Mouse (Mus musculus): ENCODE measurements around the gene Ggt6. TPM values are rescaled to one million over a fixed set of nuclear protein-coding genes. Genes with fewer than 3 reads are reported as not detected.

Ggt6 gene
- polyA plus RNA-seq, 1 experiment from 2014 or later, result 0.32 TPM

GRCm38 (mm10) chr11:72453105-72453953 lies 18.0 kb downstream of the Ggt6 start:
- no peak overlapping the region for H3K4me3 ChIP-seq
- no peak overlapping the region for H3K9ac ChIP-seq
- no peak overlapping the region for H3K4me2 ChIP-seq (replicated peaks)
- H3K27me3 ChIP-seq, result no peaks in the 10 kb centered on the region
- H3K9me3 ChIP-seq (replicated peaks), result no peaks in the 10 kb centered on the region
- no peak for ATAC-seq (ENCODE audit: low FRiP score)
- peaks cover 67% of the 10 kb centered on the region for H3K36me3 ChIP-seq
- peaks cover 16% of the 10 kb centered on the region for H3K4me1 ChIP-seq
- 63% methylated on average over 15 of the region's 15 CpGs for WGBS
- H3K27ac ChIP-seq, result no peak overlapping the region

- no peaks in the 10 kb centered on the region for H3K27me3 ChIP-seq
- H3K4me2 ChIP-seq (replicated peaks), result no peak overlapping the region
- H3K36me3 ChIP-seq, result peaks cover 53% of the 10 kb centered on the region
- 36% methylated on average over 5 of the region's 5 CpGs for WGBS
- peak overlapping the region; percentile 55 for H3K27ac ChIP-seq
- H3K9me3 ChIP-seq (replicated peaks), result no peaks in the 10 kb centered on the region
- no peak overlapping the region for H3K4me3 ChIP-seq
- peaks cover 16% of the 10 kb centered on the region for H3K4me1 ChIP-seq
- H3K9ac ChIP-seq, result peak overlapping the region; percentile 24
- ATAC-seq (ENCODE audit: low FRiP score), result peak; percentile 51
Observed at GRCm38 (mm10) chr11:72455694-72456093, 20.4 kb downstream of the Ggt6 start.

- H3K4me2 ChIP-seq (replicated peaks), result no peak overlapping the region
- H3K4me1 ChIP-seq, result peaks cover 26% of the 10 kb centered on the region
- H3K4me3 ChIP-seq, result no peak overlapping the region
- ATAC-seq (ENCODE audit: low FRiP score), result no peak
- H3K27ac ChIP-seq, result no peak overlapping the region
- no peaks in the 10 kb centered on the region for H3K27me3 ChIP-seq
- peaks cover 47% of the 10 kb centered on the region for H3K36me3 ChIP-seq
- no peaks in the 10 kb centered on the region for H3K9me3 ChIP-seq (replicated peaks)
- H3K9ac ChIP-seq, result peak overlapping the region; percentile 13; the same call in 1 of the 2 replicates
- 69% methylated on average over 12 of the region's 12 CpGs for WGBS
Observed at GRCm38 (mm10) chr11:72457995-72458496, 22.7 kb downstream of the Ggt6 start.

GRCm38 (mm10) chr11:72458502-72458901 lies 23.2 kb downstream of the Ggt6 start:
- H3K4me1 ChIP-seq, result peaks cover 26% of the 10 kb centered on the region
- H3K36me3 ChIP-seq, result peaks cover 51% of the 10 kb centered on the region
- no peak for ATAC-seq (ENCODE audit: low FRiP score)
- peak overlapping the region; percentile 13; the same call in 1 of the 2 replicates for H3K9ac ChIP-seq
- no peaks in the 10 kb centered on the region for H3K9me3 ChIP-seq (replicated peaks)
- no peak overlapping the region for H3K27ac ChIP-seq
- no peaks in the 10 kb centered on the region for H3K27me3 ChIP-seq
- no peak overlapping the region for H3K4me3 ChIP-seq
- WGBS, result 85% methylated on average over 3 of the region's 3 CpGs
- no peak overlapping the region for H3K4me2 ChIP-seq (replicated peaks)

GRCm38 (mm10) chr11:72461500-72461981 lies 26.2 kb downstream of the Ggt6 start:
- H3K9me3 ChIP-seq (replicated peaks), result no peaks in the 10 kb centered on the region
- no peak overlapping the region for H3K9ac ChIP-seq
- WGBS, result 42% methylated on average over 5 of the region's 5 CpGs
- H3K4me1 ChIP-seq, result peaks cover 28% of the 10 kb centered on the region
- H3K27ac ChIP-seq, result no peak overlapping the region
- H3K36me3 ChIP-seq, result peaks cover 41% of the 10 kb centered on the region
- no peak overlapping the region for H3K4me3 ChIP-seq
- no peak overlapping the region for H3K4me2 ChIP-seq (replicated peaks)
- no peak for ATAC-seq (ENCODE audit: low FRiP score)
- no peaks in the 10 kb centered on the region for H3K27me3 ChIP-seq

- Histone ChIP-seq H3K4me3 (no peak overlapping the region), H3K27me3 (no peaks in the 10 kb centered on the region), H3K9ac (no peak overlapping the region), H3K9me3 (replicated peaks) (no peaks in the 10 kb centered on the region), H3K4me1 (peaks cover 51% of the 10 kb centered on the region), H3K4me2 (replicated peaks) (no peak overlapping the region), H3K36me3 (peaks cover 22% of the 10 kb centered on the region), H3K27ac (0 out of 2 replicates have a peak overlapping the region, but pooled peaks have one; percentile 48)
- ATAC-seq (ENCODE audit: low FRiP score), result no peak
- WGBS, result 50% methylated on average over 3 of the region's 3 CpGs
Observed at GRCm38 (mm10) chr11:72464821-72465220, 29.5 kb downstream of the Ggt6 start.

- Histone ChIP-seq H3K4me2 (replicated peaks) (no peak overlapping the region), H3K4me3 (no peak overlapping the region), H3K4me1 (peaks cover 51% of the 10 kb centered on the region), H3K27ac (no peak overlapping the region), H3K27me3 (no peaks in the 10 kb centered on the region), H3K9ac (no peak overlapping the region), H3K36me3 (peaks cover 18% of the 10 kb centered on the region), H3K9me3 (replicated peaks) (no peaks in the 10 kb centered on the region)
- ATAC-seq (ENCODE audit: low FRiP score), result 0 out of 2 replicates have a peak, but pooled peaks have one; percentile 15
- 64% methylated on average over 11 of the region's 11 CpGs for WGBS
Observed at GRCm38 (mm10) chr11:72465978-72466693, 30.8 kb downstream of the Ggt6 start.

GRCm38 (mm10) chr11:72466694-72467507 lies 31.6 kb downstream of the Ggt6 start:
- Histone ChIP-seq H3K9ac (no peak overlapping the region), H3K4me1 (peaks cover 46% of the 10 kb centered on the region), H3K36me3 (peaks cover 13% of the 10 kb centered on the region), H3K4me3 (no peak overlapping the region), H3K9me3 (replicated peaks) (no peaks in the 10 kb centered on the region), H3K27ac (peak overlapping the region; percentile 23), H3K27me3 (no peaks in the 10 kb centered on the region), H3K4me2 (replicated peaks) (no peak overlapping the region)
- no peak for ATAC-seq (ENCODE audit: low FRiP score)
- 60% methylated on average over 11 of the region's 11 CpGs for WGBS

GRCm38 (mm10) chr11:72468525-72468924 lies 33.2 kb downstream of the Ggt6 start:
- H3K4me3 ChIP-seq, result no peak overlapping the region
- H3K9me3 ChIP-seq (replicated peaks), result no peaks in the 10 kb centered on the region
- peaks cover 41% of the 10 kb centered on the region for H3K4me1 ChIP-seq
- H3K27ac ChIP-seq, result peak overlapping the region; percentile 60
- no peak overlapping the region for H3K4me2 ChIP-seq (replicated peaks)
- no peak for ATAC-seq (ENCODE audit: low FRiP score)
- no peak overlapping the region for H3K9ac ChIP-seq
- 0 out of 2 replicates have a peak, but pooled peaks cover 5% of the 10 kb centered on the region for H3K36me3 ChIP-seq
- WGBS, result 72% methylated on average over 5 of the region's 5 CpGs
- no peaks in the 10 kb centered on the region for H3K27me3 ChIP-seq

- peaks cover 41% of the 10 kb centered on the region for H3K4me1 ChIP-seq
- WGBS, result 29% methylated on average over 5 of the region's 5 CpGs
- 0 out of 2 replicates have a peak, but pooled peaks cover 4% of the 10 kb centered on the region for H3K36me3 ChIP-seq
- no peak overlapping the region for H3K4me2 ChIP-seq (replicated peaks)
- peak; percentile 38; the same call in 1 of the 2 replicates for ATAC-seq (ENCODE audit: low FRiP score)
- 0 out of 2 replicates have a peak overlapping the region, but pooled peaks have one; percentile 3 for H3K9ac ChIP-seq
- H3K4me3 ChIP-seq, result no peak overlapping the region
- peak overlapping the region; percentile 60; the same call in 1 of the 2 replicates for H3K27ac ChIP-seq
- no peaks in the 10 kb centered on the region for H3K9me3 ChIP-seq (replicated peaks)
- H3K27me3 ChIP-seq, result no peaks in the 10 kb centered on the region
Observed at GRCm38 (mm10) chr11:72469217-72469616, 33.9 kb downstream of the Ggt6 start.

- no peak overlapping the region for H3K27ac ChIP-seq
- ATAC-seq (ENCODE audit: low FRiP score), result no peak
- H3K9ac ChIP-seq, result no peak overlapping the region
- WGBS, result 72% methylated on average over 4 of the region's 4 CpGs
- no peak overlapping the region for H3K4me2 ChIP-seq (replicated peaks)
- no peaks in the 10 kb centered on the region for H3K9me3 ChIP-seq (replicated peaks)
- H3K36me3 ChIP-seq, result 0 out of 2 replicates have a peak, but pooled peaks cover 4% of the 10 kb centered on the region
- H3K27me3 ChIP-seq, result no peaks in the 10 kb centered on the region
- H3K4me1 ChIP-seq, result peaks cover 37% of the 10 kb centered on the region
- no peak overlapping the region for H3K4me3 ChIP-seq
Observed at GRCm38 (mm10) chr11:72470004-72470403, 34.7 kb downstream of the Ggt6 start.
